Mouse (Mus musculus) heart, embryonic 16.5 days (tissue): ENCODE data around the gene Cdc25a. TPM values are rescaled to one million over a fixed set of nuclear protein-coding genes. Genes with fewer than 3 reads are reported as not detected.
A peak's percentile ranks its signal among the peaks of the same experiment; 100 is the strongest.

Experiments used
- ATAC-seq: fragments of 200-750 bp; cut with Nextera tagmentation; replicated peaks from 2 replicates; pipeline ENCODE4 v1.8.0; 2017; ENCODE audit warnings: moderate number of reproducible peaks; ENCODE audit not compliant: insufficient read depth, low FRiP score; ENCODE audit errors: extremely low read depth
- H3K27ac ChIP-seq: fragments of 300-500 bp; sonication (generic); 2 replicates; pipeline ENCODE4 v1.5.1; 2014; ENCODE audit warnings: mild to moderate bottlenecking, low read length, control low read depth, moderate library complexity
- H3K27me3 ChIP-seq: fragments of 300-500 bp; sonication (generic); 2 replicates; pipeline ENCODE4 v1.6.1; 2014; ENCODE audit warnings: low read length, mixed read lengths; ENCODE audit not compliant: control insufficient read depth, insufficient read depth
- H3K36me3 ChIP-seq: fragments of 300-500 bp; sonication (generic); 2 replicates; pipeline ENCODE4 v1.6.1; 2014; ENCODE audit not compliant: control insufficient read depth, insufficient read depth
- H3K4me1 ChIP-seq: fragments of 300-500 bp; sonication (generic); 2 replicates; pipeline ENCODE4 v1.6.1; 2014; ENCODE audit warnings: low read length, mixed read lengths; ENCODE audit not compliant: control insufficient read depth, insufficient read depth
- H3K4me2 ChIP-seq: fragments of 300-500 bp; sonication (generic); 2 replicates; pipeline ENCODE4 v1.6.1; 2014; ENCODE audit warnings: low read depth, mild to moderate bottlenecking, control low read depth, low read length
- H3K4me3 ChIP-seq: fragments of 300-500 bp; sonication (generic); 2 replicates; pipeline ENCODE4 v1.5.1; 2014; ENCODE audit warnings: mild to moderate bottlenecking, control low read depth, low read length
- H3K9ac ChIP-seq: fragments of 300-500 bp; sonication (generic); 2 replicates; pipeline ENCODE4 v1.6.1; 2014; ENCODE audit warnings: low read length, control low read depth
- H3K9me3 ChIP-seq: fragments of 300-500 bp; sonication (generic); replicated peaks from 2 replicates; pipeline ENCODE4 v1.6.1; 2016; ENCODE audit warnings: low read length; ENCODE audit not compliant: control insufficient read depth
- WGBS: fragments of 180-500 bp; shearing (Covaris S2); extraction: QIAGEN DNeasy Blood & Tissue Kit; methylation state at CpG from one replicate; pipeline ENCODE4 v1.1.7; 2014; 5-methylcytosine and 5-hydroxymethylcytosine counted together
- polyA plus RNA-seq: library from polyadenylated mRNA; unstranded; fragments of >200 nt; fragmentation: Nextera tagmentation; extraction: Ambion mirVana; gene quantifications from 2 replicates; pipeline ENCODE4 v1.2.1, GENCODE M21; 2015

Gene Cdc25a
- polyA plus RNA-seq, 1 experiment from 2014 or later, result 14.3 TPM

DNA sequence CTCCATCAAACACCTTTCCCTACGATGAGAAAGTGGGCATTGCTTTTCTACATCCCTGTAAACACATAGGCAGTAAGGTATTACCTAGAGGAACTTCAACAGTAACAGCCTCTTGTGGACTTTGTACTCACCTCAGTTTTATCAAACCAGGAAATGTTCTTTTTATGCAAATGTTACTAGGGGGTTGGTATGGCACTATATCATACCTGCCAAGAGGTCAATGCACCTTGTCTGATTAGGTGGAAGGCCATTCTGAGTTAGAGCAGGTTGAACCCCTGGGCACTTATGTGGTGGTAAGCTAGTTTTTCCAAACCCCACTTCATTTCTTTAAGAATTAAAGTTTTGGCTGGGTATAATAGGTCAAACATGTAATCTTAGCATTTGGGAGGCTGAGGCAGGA lies 3.9 kb downstream of the Cdc25a start:
- Histone ChIP-seq H3K27me3 (no peaks in the 10 kb centered on the region), H3K4me2 (no peak overlapping the region), H3K4me1 (peaks cover 13% of the 10 kb centered on the region), H3K4me3 (no peak overlapping the region), H3K9me3 (no peaks in the 10 kb centered on the region), H3K27ac (no peak overlapping the region), H3K36me3 (peaks cover 52% of the 10 kb centered on the region), H3K9ac (no peak overlapping the region)
- no peak for ATAC-seq
- WGBS, result 90% methylated on average over 1 of the region's 1 CpGs

DNA sequence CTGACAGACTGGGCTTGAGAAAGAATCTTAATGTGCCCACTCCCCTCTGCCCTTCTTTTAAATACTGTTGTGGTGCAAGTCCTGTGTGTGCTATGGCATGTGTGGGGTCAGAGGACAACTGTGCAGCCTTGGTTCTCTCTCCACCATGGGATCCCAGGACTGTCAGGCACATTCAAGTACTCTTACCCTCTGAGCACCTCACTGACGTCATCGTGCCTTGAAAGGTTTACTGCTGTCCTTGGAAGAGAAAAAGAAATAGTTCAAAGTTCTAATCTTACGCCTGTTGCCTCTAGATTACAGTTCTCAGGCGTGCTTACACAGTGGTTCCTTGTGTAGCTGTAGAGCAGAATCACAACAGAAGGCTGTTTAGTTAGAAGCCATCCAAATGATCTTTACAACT lies 10.9 kb downstream of the Cdc25a start:
- no peak overlapping the region for H3K4me3 ChIP-seq
- H3K4me2 ChIP-seq, result no peak overlapping the region
- H3K27ac ChIP-seq, result no peak overlapping the region
- H3K27me3 ChIP-seq, result no peaks in the 10 kb centered on the region
- no peaks in the 10 kb centered on the region for H3K9me3 ChIP-seq
- H3K4me1 ChIP-seq, result no peaks in the 10 kb centered on the region
- WGBS, result 58% methylated on average over 4 of the region's 4 CpGs
- no peak overlapping the region for H3K9ac ChIP-seq
- peaks cover 82% of the 10 kb centered on the region for H3K36me3 ChIP-seq
- no peak for ATAC-seq

DNA sequence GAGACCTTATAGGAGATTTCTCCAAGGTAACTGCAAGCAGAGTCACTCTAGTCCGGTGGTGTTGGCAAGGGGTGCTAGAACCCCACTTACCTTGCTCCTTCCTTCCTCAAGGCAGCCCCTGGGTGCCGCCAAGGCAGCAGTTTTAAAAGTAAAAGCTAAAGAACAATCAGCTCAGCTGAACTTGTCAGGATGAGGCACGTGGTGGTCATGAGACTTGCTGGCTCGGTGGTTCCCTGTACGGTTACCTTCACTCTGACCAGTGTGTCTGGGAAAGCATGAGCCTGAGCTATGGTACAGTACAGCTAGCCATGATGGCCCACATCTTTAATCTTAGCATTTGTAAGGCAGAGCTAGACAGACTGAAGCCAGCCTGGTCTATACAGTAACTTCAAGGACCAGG lies 11.9 kb downstream of the Cdc25a start:
- Histone ChIP-seq H3K9ac (no peak overlapping the region), H3K9me3 (no peaks in the 10 kb centered on the region), H3K27me3 (no peaks in the 10 kb centered on the region), H3K36me3 (peaks cover 88% of the 10 kb centered on the region), H3K27ac (no peak overlapping the region), H3K4me1 (no peaks in the 10 kb centered on the region), H3K4me2 (no peak overlapping the region), H3K4me3 (no peak overlapping the region)
- WGBS, result 92% methylated on average over 5 of the region's 5 CpGs
- no peak for ATAC-seq

DNA sequence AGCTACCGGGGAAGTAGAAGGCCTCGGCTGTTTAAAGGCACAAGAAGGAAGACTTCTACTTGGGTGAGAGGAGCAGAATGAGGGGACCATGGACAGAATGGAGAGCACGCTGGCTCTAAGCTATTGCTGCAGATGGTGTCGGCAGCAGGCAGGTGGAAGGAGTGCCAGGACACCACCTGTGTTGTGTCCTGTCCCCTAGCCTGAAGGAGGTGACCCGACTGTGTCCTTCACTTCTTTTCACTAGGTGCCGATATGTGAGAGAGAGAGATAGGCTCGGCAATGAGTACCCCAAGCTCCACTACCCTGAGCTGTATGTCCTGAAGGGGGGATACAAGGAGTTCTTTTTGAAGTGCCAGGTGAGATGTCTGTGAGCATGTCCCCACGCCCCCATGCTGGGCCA lies 16.1 kb downstream of the Cdc25a start:
- 86% methylated on average over 8 of the region's 8 CpGs for WGBS
- ATAC-seq, result no peak
- no peak overlapping the region for H3K4me3 ChIP-seq

DNA sequence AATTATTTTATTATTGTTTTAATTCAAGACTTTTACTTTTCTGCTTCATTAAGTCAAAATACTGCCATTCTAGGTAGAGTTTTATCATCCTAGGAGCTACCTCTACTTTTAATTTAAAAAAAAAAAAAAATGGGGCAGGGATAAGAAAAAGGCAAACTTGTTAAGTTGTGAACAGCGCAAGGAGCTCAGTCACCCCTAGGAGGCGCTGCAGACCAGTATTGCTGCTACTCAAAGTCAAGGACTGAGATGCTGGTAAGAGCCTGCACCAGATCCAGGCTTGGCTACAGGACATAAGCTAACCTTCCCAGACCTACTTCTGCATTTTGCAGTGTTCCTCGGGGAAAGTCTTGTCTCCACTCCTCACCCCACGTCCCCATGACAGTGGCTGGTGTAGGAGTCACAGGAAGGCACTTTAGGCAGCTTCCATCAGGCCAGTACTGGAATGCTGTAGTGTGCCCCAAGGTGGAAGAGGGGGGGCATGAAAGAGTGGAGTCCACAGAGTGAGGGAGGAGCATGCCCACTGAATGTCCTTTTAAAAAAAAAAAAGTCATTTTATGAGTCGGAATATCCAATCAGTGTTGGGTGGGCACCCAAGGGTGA lies 17.4 kb downstream of the Cdc25a start:
- Histone ChIP-seq H3K36me3 (peaks cover 53% of the 10 kb centered on the region), H3K9ac (no peak overlapping the region), H3K27me3 (no peaks in the 10 kb centered on the region), H3K4me3 (no peak overlapping the region), H3K27ac (no peak overlapping the region), H3K4me1 (peaks cover 13% of the 10 kb centered on the region), H3K9me3 (no peaks in the 10 kb centered on the region), H3K4me2 (no peak overlapping the region)
- 55% methylated on average over 5 of the region's 5 CpGs for WGBS
- ATAC-seq, result no peak

More for the DNA sequence above, 16.1 kb downstream of the Cdc25a start:
- Histone ChIP-seq H3K4me1 (peaks cover 10% of the 10 kb centered on the region), H3K9me3 (no peaks in the 10 kb centered on the region), H3K4me2 (no peak overlapping the region), H3K36me3 (peaks cover 63% of the 10 kb centered on the region), H3K27ac (no peak overlapping the region), H3K9ac (no peak overlapping the region), H3K27me3 (no peaks in the 10 kb centered on the region)

DNA sequence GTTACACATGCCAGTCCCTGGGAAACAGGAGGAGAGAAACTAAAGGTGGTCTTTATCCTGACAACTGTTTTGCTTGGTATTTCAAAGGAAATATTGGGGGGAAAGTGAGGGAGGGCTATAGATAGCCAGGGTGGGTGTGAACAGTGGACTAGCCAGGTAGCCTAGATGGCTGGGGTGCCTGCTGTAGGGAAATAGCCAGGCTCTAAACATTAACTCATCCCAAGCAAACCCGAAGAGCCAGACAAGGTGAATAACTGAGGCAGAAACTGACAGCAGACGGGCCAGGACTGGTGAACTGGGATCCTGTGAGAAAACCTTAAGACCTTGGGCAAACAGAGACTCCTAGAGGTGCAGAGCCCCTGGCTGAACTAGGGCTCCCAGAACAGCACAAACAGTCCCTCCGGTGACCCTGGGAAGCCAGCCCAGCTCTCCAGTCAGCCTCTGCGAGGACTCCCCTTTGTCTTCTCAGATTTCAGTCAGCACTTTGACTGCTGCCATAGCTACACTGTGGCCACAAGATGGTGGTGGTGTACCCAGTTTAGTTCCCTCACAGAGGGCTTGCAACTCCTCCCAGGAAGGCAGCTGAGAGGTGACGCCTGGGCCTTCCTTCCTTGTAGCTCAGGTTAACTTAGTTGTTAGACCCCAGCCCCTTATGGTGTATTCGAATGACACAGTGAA lies 19.2 kb downstream of the Cdc25a start:
- 25% methylated on average over 6 of the region's 6 CpGs for WGBS
- no peaks in the 10 kb centered on the region for H3K9me3 ChIP-seq
- H3K36me3 ChIP-seq, result peaks cover 40% of the 10 kb centered on the region
- peak; percentile 78 for ATAC-seq
- peak overlapping the region; percentile 31; the same call in 1 of the 2 replicates for H3K9ac ChIP-seq
- H3K4me2 ChIP-seq, result no peak overlapping the region
- peaks cover 19% of the 10 kb centered on the region for H3K4me1 ChIP-seq
- no peaks in the 10 kb centered on the region for H3K27me3 ChIP-seq
- H3K27ac ChIP-seq, result peak overlapping the region; percentile 72
- H3K4me3 ChIP-seq, result no peak overlapping the region

DNA sequence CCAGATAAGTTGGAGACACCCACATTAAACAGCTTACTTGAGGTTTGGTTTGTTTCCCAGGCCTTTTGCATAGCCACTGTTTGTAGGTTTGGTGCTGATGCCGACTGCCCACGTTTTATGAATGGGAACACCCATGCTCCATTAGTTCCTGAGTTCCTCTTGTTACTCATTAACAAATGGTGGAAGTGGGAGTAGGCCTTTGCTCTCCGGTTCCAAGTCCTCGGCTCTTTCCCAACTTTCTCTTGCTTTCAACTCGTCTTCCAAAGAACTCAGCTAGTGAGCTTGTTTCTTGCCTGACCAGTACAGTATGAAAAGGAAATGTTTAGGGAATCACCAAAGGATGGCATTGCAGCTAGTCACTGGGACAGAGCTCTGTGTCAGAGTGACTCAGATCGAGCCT lies 20.2 kb downstream of the Cdc25a start:
- ATAC-seq, result no peak
- WGBS, result 77% methylated on average over 6 of the region's 6 CpGs
- Histone ChIP-seq H3K27me3 (no peaks in the 10 kb centered on the region), H3K36me3 (peaks cover 30% of the 10 kb centered on the region), H3K27ac (0 out of 2 replicates have a peak overlapping the region, but pooled peaks have one; percentile 21), H3K4me2 (no peak overlapping the region), H3K9me3 (no peaks in the 10 kb centered on the region), H3K4me1 (peaks cover 22% of the 10 kb centered on the region), H3K4me3 (no peak overlapping the region), H3K9ac (no peak overlapping the region)

DNA sequence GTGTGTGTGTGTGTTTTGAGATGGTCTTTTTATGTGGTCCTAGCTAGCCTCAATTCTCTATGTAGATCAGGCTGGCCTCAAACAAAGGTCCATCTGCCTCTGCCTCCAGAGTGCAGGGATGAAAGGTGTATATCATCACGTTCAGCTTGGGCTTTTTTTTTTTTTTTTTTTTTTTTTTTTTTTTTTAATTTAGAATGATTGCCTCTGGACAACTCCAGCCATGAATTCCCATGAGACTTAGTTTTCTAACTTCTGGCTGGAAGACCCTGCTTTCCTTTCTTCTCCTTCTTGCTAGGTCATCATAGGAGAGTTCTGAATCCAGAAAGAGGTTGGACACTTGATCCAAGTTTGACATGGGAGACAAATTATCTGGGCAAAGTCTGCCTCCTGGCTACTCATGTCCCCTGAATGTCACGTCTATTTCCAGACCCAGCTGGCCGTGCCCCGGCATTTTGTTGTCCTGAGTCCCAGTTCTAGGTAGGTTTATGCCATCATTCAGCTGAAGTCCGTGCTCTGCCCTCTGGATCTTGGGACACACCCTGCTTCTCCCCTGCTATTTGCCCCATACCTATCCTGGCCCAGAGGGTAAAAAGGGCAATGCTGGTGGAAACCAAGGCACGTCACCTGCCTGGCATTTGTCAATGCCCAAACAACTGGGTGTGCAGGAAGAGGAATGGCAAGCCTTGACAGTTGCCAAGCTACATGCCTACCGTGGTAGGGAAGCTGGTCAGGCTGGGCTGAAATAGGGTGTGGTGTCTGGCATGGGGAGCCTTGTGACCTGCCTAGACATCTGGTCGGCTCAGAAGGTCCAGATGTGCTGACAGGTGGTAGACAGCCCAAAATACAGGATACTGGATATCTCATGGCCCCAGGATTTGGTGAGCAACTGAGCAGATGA lies 21.1 kb downstream of the Cdc25a start:
- Histone ChIP-seq H3K4me3 (no peak overlapping the region), H3K4me1 (peaks cover 22% of the 10 kb centered on the region), H3K4me2 (no peak overlapping the region), H3K9ac (no peak overlapping the region), H3K27ac (no peak overlapping the region), H3K9me3 (no peaks in the 10 kb centered on the region), H3K27me3 (no peaks in the 10 kb centered on the region), H3K36me3 (peaks cover 21% of the 10 kb centered on the region)
- 66% methylated on average over 8 of the region's 8 CpGs for WGBS
- no peak for ATAC-seq

DNA sequence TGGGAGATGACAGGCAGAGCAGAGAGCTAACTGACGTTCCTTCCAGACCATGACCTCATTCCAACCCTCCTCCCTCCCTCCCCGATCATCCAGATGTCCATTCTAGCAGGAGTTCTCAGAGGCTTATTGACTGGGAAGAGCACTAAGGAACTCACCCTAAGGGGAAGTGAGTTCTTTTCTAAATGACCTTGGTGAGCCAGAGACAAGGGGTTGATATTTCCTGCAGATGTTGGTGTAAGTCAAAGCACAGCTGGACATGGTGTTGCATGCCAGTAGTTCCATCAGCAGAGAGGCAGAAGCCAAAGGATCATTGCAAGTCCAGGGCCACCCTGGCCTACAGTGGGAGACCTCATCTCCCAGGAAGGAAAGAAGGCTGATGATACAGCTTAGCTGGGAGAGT lies 22.6 kb downstream of the Cdc25a start:
- Histone ChIP-seq H3K4me2 (no peak overlapping the region), H3K36me3 (peaks cover 9% of the 10 kb centered on the region), H3K9me3 (no peaks in the 10 kb centered on the region), H3K4me3 (no peak overlapping the region), H3K27ac (peak overlapping the region; percentile 36; the same call in 1 of the 2 replicates), H3K4me1 (peaks cover 22% of the 10 kb centered on the region), H3K27me3 (no peaks in the 10 kb centered on the region), H3K9ac (no peak overlapping the region)
- WGBS, result 28% methylated on average over 2 of the region's 2 CpGs
- ATAC-seq, result no peak
